Mouse (Mus musculus): ENCODE measurements around the gene Bmi1.

DNA sequence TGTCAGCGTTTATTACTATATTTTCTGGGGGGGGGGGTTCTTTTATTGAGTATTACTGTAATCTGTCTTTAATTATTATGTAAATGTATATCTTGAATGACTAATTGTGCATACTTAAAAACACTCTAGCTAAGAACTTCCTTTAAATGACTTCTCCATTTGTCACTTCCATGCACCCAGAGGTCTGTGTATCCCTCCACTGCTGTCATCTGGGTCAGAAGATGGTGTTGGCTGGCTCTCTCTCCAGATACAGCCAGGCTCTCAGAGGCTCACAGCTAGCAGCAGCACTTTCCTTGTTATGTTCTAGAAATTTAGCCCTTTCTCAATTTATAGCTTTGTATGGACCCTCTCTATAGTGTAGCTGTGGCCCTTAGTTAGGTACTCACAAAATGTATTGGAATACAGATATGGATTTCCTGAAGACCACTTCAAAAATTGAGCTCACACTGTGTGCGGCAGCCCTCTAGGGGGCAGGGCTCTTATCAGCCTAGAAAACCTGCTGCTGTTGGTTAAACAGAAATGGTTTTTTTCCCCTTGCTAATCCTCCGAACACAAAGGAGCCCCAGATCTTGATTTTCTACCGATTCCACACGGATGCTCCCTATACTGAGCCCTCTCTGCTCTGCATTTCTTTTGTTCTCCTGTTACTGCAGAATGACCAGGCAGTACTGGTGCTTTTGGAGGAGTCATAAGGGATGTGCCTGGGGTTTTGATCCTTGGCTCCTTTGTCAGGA lies 57.7 kb downstream of the Bmi1 start:
- TF ChIP-seq CTCF (IDR thresholded peaks at IDR 0.05; ENCODE audit: borderline replicate concordance, insufficient read depth, low read depth, low read length) (no peak), POLR2A (IDR thresholded peaks at IDR 0.05; ENCODE audit: borderline replicate concordance, insufficient read depth, low read length) (no peak)

Data from cerebellum, adult 2 months (tissue).